Mouse (Mus musculus): ENCODE measurements around the gene Arntl2. TPM values are rescaled to one million over a fixed set of nuclear protein-coding genes. Genes with fewer than 3 reads are reported as not detected.

The Arntl2 gene
- total and polyA plus RNA-seq, 3 experiments, result not detected

GRCm38 (mm10) chr6:146768813-146769404 is 26.9 kb upstream of the Arntl2 start:
- no peak overlapping the region for H3K4me3 ChIP-seq (replicated peaks in 1 of 3; ENCODE audit: low read depth in 2 of 3, low read length in 2 of 3, poor library complexity in 1 of 3)
- H3K36me3 ChIP-seq (replicated peaks in 1 of 2; ENCODE audit: control insufficient read depth in 1 of 2, insufficient read depth in 1 of 2, low read length in 1 of 2), result peaks cover 26 to 36% of the 10 kb centered on the region in 2 experiments
- no peaks in the 10 kb centered on the region for H3K27me3 ChIP-seq (replicated peaks)
- H3K4me2 ChIP-seq (ENCODE audit: insufficient read depth, low read depth, poor library complexity, severe bottlenecking), result peak overlapping the region; percentile 19
- peak overlapping the region; percentile 71 for H3K27ac ChIP-seq (ENCODE audit: insufficient read depth, low read depth)
- in situ Hi-C loops (cut with MboI; ENCODE audit: low pct_ligation_motif_present, low pct_unique_long_range_greater_than_20kb, low sequenced_read_pairs) (loop anchor here (25.0 kb wide), 1 partner anchor 357 kb away; no protein-coding TSS in a partner anchor), dilution Hi-C loops (cut with MboI; ENCODE audit: extremely low pct_ligation_motif_present, extremely low pct_unique_long_range_greater_than_20kb, low sequenced_read_pairs) (no loop called here)
- peaks cover 20 to 47% of the 10 kb centered on the region in 2 experiments for H3K4me1 ChIP-seq (ENCODE audit: control insufficient read depth in 1 of 2, insufficient read depth in 2 of 2)
- peak; percentile 56; the same call in 1 of the 2 replicates for TF ChIP-seq ETS1 (conservative IDR thresholded peaks at IDR 0.05; ENCODE audit: low read depth, low read length)
- no peak for TF ChIP-seq ELF1 (IDR thresholded peaks at IDR 0.05; ENCODE audit: low read depth, low read length)
- TF ChIP-seq UBTF (IDR thresholded peaks at IDR 0.05; ENCODE audit: low read depth, low read length), result no peak
- TF ChIP-seq MAZ (IDR thresholded peaks at IDR 0.05; ENCODE audit: low read depth, low read length), result 0 out of 2 replicates have a peak, but pooled peaks have one; percentile 52
- TF ChIP-seq TCF12 (IDR thresholded peaks at IDR 0.05; ENCODE audit: low read depth, low read length), result 0 out of 2 replicates have a peak, but pooled peaks have one; percentile 41
- peak; percentile 26; the same call in 1 of the 2 replicates for TF ChIP-seq MXI1 (IDR thresholded peaks at IDR 0.05; ENCODE audit: low read depth, low read length)
- peak; percentile 53; the same call in 1 of the 2 replicates for TF ChIP-seq SIN3A (IDR thresholded peaks at IDR 0.05; ENCODE audit: low read length)
- TF ChIP-seq PAX5 (IDR thresholded peaks at IDR 0.05; ENCODE audit: low read length), result no peak
- no peak for TF ChIP-seq SMC3 (IDR thresholded peaks at IDR 0.05; ENCODE audit: low read depth, low read length)
- no peak for TF ChIP-seq POLR2AphosphoS2 (IDR thresholded peaks at IDR 0.05; ENCODE audit: low read depth, low read length)
- TF ChIP-seq ZNF384 (IDR thresholded peaks at IDR 0.05; ENCODE audit: low read depth, low read length), result no peak
- peak; percentile 11; the same call in 1 of the 2 replicates for TF ChIP-seq CHD2 (IDR thresholded peaks at IDR 0.05; ENCODE audit: low read length)
- peak; percentile 50; the same call in 1 of the 2 replicates for TF ChIP-seq MEF2A (IDR thresholded peaks at IDR 0.05; ENCODE audit: borderline replicate concordance, low read depth, low read length)
- peak; percentile 53; the same call in 1 of the 2 replicates for TF ChIP-seq IRF4 (IDR thresholded peaks at IDR 0.05; ENCODE audit: low read depth, low read length)
- no peak for DNase-seq (ENCODE audit: extremely low read depth)
- no peaks in the 10 kb centered on the region for H3K79me2 ChIP-seq (replicated peaks; ENCODE audit: control insufficient read depth, extremely low read depth, insufficient read depth, poor library complexity, severe bottlenecking)
- no peaks in the 10 kb centered on the region for H3K9me3 ChIP-seq (replicated peaks; ENCODE audit: low read length)
- H3K9ac ChIP-seq (ENCODE audit: insufficient read depth, low read depth), result peak overlapping the region; percentile 22

DNA sequence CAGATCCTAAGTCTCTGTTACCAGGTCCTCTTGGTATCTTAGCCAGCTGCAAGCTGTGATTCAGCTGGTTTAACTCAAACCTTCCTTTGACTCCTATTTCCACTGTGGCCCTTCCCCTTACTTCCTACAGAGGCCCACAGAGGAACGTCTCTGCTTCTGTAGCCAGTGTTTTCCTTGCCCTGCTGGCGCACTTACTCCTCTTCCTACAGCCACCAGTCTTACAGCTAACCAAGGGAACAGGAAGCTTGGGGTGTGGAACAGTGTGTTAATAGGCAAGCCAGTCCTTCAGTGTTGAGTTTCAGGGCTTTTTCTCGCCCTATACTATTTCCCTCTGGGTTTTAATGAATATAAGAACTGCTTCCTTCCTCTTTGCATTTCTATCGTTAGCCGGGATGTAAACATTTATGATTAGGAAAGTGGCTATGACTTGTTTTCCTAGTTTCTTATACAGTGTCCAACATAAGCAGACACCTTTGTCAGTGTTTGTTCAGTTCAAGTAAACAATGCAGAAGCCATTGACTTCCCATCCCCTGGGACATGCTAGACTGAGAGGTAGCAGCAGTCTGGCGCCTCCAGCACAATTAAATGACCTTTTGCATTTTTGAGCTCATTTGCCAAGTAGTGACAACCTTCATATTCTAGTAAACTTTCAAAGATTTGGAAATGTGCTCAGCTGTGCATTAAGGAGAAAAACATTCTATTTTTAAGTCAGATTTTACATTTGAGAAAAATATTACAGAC is 25.7 kb upstream of the Arntl2 start:
- peak overlapping the region; percentile 1; the same call in 1 of the 2 replicates for H3K27ac ChIP-seq (ENCODE audit: insufficient read depth, low read depth)
- dilution Hi-C loops (cut with MboI; ENCODE audit: extremely low pct_ligation_motif_present, extremely low pct_unique_long_range_greater_than_20kb, low sequenced_read_pairs), result no loop called here

More for the DNA sequence above, 25.7 kb upstream of the Arntl2 start:
- Histone ChIP-seq H3K9me3 (replicated peaks; ENCODE audit: low read length) (no peaks in the 10 kb centered on the region), H3K27me3 (replicated peaks) (no peaks in the 10 kb centered on the region), H3K36me3 (replicated peaks in 1 of 2; ENCODE audit: control insufficient read depth in 1 of 2, insufficient read depth in 1 of 2, low read length in 1 of 2) (peaks cover 26 to 41% of the 10 kb centered on the region in 2 experiments), H3K79me2 (replicated peaks; ENCODE audit: control insufficient read depth, extremely low read depth, insufficient read depth, poor library complexity, severe bottlenecking) (no peaks in the 10 kb centered on the region), H3K4me2 (ENCODE audit: insufficient read depth, low read depth, poor library complexity, severe bottlenecking) (no peak overlapping the region), H3K4me1 (ENCODE audit: control insufficient read depth in 1 of 2, insufficient read depth in 2 of 2) (peaks cover 18 to 44% of the 10 kb centered on the region in 2 experiments), H3K9ac (ENCODE audit: insufficient read depth, low read depth) (no peak overlapping the region), H3K4me3 (replicated peaks in 1 of 3; ENCODE audit: low read depth in 2 of 3, low read length in 2 of 3, poor library complexity in 1 of 3) (no peak overlapping the region)
- TF ChIP-seq CHD2 (IDR thresholded peaks at IDR 0.05; ENCODE audit: low read length) (no peak), ELF1 (IDR thresholded peaks at IDR 0.05; ENCODE audit: low read depth, low read length) (no peak), POLR2A (IDR thresholded peaks at IDR 0.05; ENCODE audit: low read depth, low read length) (no peak), ZC3H11A (IDR thresholded peaks at IDR 0.05; ENCODE audit: low read depth, low read length) (no peak), NRF1 (IDR thresholded peaks at IDR 0.05; ENCODE audit: low read depth, low read length) (no peak), CHD1 (IDR thresholded peaks at IDR 0.05; ENCODE audit: low read depth, low read length) (no peak), JUN (IDR thresholded peaks at IDR 0.05; ENCODE audit: insufficient read depth, low read depth, low read length) (no peak)
- in situ Hi-C loops (cut with MboI; ENCODE audit: low pct_ligation_motif_present, low pct_unique_long_range_greater_than_20kb, low sequenced_read_pairs), result loop anchor here (25.0 kb wide), 1 partner anchor 358 kb away; no protein-coding TSS in a partner anchor
- no peak for DNase-seq (ENCODE audit: extremely low read depth)

All from CH12.LX (cell line).